Mouse (Mus musculus): ENCODE results near the gene Slco3a1. TPM values are rescaled to one million over a fixed set of nuclear protein-coding genes. Genes with fewer than 3 reads are reported as not detected.

Gene Slco3a1
- total RNA-seq, 2 experiments from 2014 or later: 3.3 to 4.4 TPM

GRCm38 (mm10) chr7:74493775-74494174 lies 60.8 kb downstream of the Slco3a1 start:
- no peak for ATAC-seq (replicated peaks; ENCODE audit: low FRiP score, poor library complexity, severe bottlenecking)

- no peak for ATAC-seq (replicated peaks; ENCODE audit: low FRiP score, poor library complexity, severe bottlenecking)
These were observed 62.8 kb downstream of the Slco3a1 start for GRCm38 (mm10) chr7:74491683-74492355.

- ATAC-seq (replicated peaks; ENCODE audit: low FRiP score, poor library complexity, severe bottlenecking): no peak
These were observed 66.4 kb downstream of the Slco3a1 start for GRCm38 (mm10) chr7:74488141-74488540.

DNA sequence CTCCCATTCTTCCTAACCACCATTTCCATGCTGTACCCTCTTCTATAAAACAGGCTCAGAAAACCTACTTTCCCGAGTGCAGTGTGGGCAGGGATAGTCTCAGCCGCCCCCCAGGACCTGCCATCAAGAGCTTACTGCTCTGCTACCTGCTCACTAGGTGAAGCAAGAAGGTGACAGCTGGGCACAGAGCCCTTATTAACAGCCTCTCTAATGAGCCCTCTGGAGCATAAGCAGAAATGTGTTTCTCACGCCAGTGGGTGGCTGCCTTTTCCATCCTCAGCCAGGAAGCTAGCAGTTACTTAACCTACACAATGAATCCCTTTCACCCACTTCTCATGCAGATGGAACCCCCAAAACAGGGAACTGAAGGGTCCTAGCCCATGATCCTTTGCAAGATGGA lies 66.9 kb downstream of the Slco3a1 start:
- no peak for ATAC-seq (replicated peaks; ENCODE audit: low FRiP score, poor library complexity, severe bottlenecking)

GRCm38 (mm10) chr7:74486083-74486482 lies 68.5 kb downstream of the Slco3a1 start:
- ATAC-seq (replicated peaks; ENCODE audit: low FRiP score, poor library complexity, severe bottlenecking): no peak

- no peak for ATAC-seq (replicated peaks; ENCODE audit: low FRiP score, poor library complexity, severe bottlenecking)
These were observed 68.9 kb downstream of the Slco3a1 start for GRCm38 (mm10) chr7:74485669-74486068.

DNA sequence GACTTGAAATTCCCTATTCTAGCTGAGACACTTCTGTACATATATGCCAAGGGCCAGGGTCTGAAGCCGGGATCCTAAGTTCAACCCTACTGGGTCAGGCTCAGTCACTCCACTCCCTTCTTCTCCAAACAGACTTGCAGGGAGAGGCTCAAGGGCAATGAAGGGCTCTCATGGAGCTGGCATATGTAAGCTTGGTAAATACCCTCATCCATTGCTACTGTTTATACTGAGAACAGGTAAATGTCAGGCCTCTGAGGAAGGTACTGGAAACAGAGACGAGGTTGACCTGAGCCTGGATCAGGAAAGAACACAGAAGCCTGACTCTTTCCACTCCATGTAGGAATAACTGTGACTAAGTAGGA lies 70.6 kb downstream of the Slco3a1 start:
- ATAC-seq (replicated peaks; ENCODE audit: low FRiP score, poor library complexity, severe bottlenecking): no peak

- ATAC-seq (replicated peaks; ENCODE audit: low FRiP score, poor library complexity, severe bottlenecking): no peak
These were observed 71.1 kb downstream of the Slco3a1 start for GRCm38 (mm10) chr7:74483294-74484023.

GRCm38 (mm10) chr7:74471740-74472139 lies 82.8 kb downstream of the Slco3a1 start:
- ATAC-seq (replicated peaks; ENCODE audit: low FRiP score, poor library complexity, severe bottlenecking): no peak

DNA sequence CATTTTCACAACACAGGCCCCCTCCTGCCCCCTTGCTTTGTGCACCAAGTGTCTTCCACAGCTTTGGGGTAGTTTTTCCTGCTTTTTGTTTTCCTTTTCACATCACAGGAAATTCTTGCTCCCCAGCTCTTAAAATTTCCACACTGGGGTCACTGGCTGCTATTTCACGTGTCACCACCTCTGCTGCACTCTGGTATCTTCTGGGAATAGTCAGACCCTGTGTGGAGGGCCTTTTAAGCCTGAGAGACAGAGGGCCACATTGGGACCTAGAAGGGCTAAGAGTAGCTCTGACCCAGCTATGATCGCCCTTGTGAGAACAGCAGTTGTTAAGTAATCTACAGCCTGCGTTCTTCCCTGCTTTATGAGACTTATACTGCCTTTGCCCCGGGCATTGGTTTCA lies 87.7 kb downstream of the Slco3a1 start:
- ATAC-seq (replicated peaks; ENCODE audit: low FRiP score, poor library complexity, severe bottlenecking): no peak

DNA sequence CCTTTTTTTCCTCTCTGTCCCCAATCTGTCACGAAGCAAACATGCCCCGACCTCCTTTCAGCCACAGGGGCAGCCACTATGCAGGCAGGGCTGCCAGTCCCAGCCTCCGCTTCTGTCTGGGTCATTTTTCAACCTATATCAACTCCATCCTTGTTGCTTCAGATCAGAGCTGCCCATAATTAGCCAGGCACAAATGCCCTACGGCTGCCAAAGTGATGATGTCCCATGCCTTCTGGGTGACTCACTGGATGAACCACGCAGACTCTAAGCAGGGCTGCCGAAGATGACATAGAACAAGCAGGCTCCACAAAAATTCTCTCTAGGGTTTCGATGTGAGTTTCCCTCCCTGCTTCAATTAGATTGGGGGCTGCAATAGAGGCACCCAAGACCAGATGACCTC lies 89.9 kb downstream of the Slco3a1 start:
- ATAC-seq (replicated peaks; ENCODE audit: low FRiP score, poor library complexity, severe bottlenecking): no peak

DNA sequence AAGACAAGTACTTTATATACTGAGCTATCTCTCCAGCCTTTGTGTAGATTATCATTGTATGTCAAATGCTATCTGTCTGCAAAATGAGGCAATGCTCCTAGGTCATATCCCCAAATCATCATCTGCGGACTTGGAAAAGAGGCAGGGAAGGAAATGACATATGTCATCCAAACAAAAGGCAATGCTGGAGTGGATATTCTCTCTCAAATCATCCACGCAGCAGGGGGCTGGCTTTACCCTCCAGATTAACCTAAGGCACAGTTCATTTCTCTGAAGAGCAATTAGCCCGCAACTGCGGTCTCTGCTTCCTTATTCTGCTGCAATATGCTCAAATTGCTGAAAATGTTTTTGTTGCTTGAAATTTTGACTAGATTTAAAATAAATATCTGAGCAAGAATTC lies 92.1 kb downstream of the Slco3a1 start:
- no peak for ATAC-seq (replicated peaks; ENCODE audit: low FRiP score, poor library complexity, severe bottlenecking)

DNA sequence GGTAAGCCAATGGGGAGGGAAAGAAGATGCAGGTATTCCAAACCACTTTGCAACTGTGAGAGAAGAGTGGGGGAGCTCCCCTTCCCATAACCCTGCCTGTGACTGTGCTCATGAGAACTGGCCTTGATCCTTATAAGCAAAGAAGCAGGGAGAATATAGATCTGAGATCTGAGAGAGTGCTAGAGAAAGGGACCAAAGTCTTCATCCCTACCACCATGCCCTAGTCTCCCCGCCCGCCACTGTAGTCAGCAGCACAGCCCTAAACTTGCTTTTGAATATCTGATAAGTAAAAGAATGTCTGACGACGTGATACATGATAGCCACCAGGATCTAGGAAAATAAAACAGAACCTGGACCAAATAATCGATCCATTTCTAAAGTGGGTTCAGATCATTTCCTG lies 92.8 kb downstream of the Slco3a1 start:
- no peak for ATAC-seq (replicated peaks; ENCODE audit: low FRiP score, poor library complexity, severe bottlenecking)

- no peak for ATAC-seq (replicated peaks; ENCODE audit: low FRiP score, poor library complexity, severe bottlenecking)
These were observed 93.4 kb downstream of the Slco3a1 start for GRCm38 (mm10) chr7:74461146-74461545.

- ATAC-seq (replicated peaks; ENCODE audit: low FRiP score, poor library complexity, severe bottlenecking): no peak
These were observed 94.8 kb downstream of the Slco3a1 start for GRCm38 (mm10) chr7:74459812-74460211.

DNA sequence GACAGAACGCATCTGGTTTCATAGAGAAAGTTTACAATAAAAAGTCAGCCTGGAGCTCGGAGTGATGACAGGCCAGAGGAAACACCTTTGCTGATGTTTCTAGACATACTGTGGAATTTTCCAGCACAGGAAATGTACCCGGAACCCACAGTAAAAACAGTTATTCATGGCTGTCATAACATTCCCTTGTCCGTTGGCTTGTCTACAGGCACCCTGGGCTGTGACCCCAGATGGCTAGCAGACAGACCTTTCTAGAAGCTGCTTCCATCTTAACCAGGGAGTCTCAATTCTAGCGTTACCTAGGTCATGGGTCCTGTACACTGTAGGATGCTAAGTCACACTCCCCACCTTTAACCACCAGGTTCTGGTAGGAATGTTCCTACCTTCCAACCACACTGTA lies 95.3 kb downstream of the Slco3a1 start:
- ATAC-seq (replicated peaks; ENCODE audit: low FRiP score, poor library complexity, severe bottlenecking): no peak

DNA sequence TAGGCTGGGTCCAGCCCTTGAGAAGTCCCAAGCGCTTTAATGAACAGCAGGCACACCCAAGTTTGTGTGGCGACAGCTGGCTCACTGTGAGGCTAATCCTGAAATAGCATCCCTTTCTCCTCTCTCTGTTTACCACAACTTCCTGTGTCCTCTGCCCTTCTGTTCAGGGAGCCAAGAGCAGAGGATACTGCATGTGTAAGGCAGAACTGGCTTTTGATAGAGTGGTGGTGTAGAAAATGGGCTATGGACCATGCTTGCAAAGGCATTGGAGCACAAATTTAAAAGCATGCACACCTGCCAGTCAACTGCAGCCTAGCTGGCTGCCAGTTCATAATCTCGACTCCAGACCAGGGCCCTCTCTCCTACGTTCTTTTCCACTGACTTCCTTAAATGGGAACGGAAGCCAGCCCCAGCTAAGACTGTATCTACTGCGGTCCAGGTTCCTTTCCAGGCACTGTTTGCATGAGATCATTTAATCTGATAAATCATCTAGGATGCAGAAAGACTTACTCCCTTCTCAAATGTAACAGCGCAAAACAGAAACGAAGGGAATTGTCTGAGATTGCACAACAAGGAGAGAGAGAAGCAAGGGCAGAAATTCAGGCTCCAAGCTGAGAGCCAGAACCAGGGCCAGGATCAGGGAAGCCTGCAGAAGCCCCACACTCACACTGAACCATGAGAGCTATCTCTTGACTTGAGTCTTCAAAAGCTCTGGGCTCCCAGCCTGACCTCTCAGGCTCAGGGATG lies 95.9 kb downstream of the Slco3a1 start:
- ATAC-seq (replicated peaks; ENCODE audit: low FRiP score, poor library complexity, severe bottlenecking): no peak

GRCm38 (mm10) chr7:74457347-74457975 lies 97.1 kb downstream of the Slco3a1 start:
- ATAC-seq (replicated peaks; ENCODE audit: low FRiP score, poor library complexity, severe bottlenecking): no peak

GRCm38 (mm10) chr7:74456781-74457180 lies 97.8 kb downstream of the Slco3a1 start:
- no peak for ATAC-seq (replicated peaks; ENCODE audit: low FRiP score, poor library complexity, severe bottlenecking)

DNA sequence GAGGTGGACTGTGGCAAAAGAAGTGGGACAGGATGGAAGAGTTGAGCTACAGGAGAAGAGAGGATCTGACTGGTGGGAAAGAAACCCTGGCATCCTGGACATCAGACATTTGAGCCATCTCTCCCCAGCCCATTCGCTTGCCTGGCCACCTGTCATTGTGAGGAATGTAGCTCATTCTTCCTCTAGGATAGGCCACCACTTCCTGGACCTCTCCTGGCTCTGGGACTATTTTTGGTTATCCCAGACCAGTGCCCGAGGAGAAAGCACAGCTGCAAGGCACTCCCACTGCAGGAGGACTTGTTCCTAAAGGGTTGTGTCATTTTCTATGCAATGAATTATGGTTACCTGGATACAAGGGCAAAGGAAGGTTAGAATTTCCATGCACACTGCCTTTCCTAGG lies 103.5 kb downstream of the Slco3a1 start:
- ATAC-seq (replicated peaks; ENCODE audit: low FRiP score, poor library complexity, severe bottlenecking): no peak

GRCm38 (mm10) chr7:74449802-74450201 lies 104.8 kb downstream of the Slco3a1 start:
- ATAC-seq (replicated peaks; ENCODE audit: low FRiP score, poor library complexity, severe bottlenecking): no peak
